Mouse (Mus musculus): ENCODE results near the gene Sipa1l2.

Gene Sipa1l2

GRCm38 (mm10) chr8:125570835-125571465 is 1.3 kb upstream of the Sipa1l2 start:
- Histone ChIP-seq H3K9me3 (ENCODE audit: low read length) (no peaks in the 10 kb centered on the region), H3K27me3 (ENCODE audit: insufficient read depth, low read length) (peaks cover 11% of the 10 kb centered on the region; the same call in 1 of the 2 replicates)
- TF ChIP-seq CTCF (conservative IDR thresholded peaks at IDR 0.05; ENCODE audit: low read length) (peak; percentile 76), NANOG (IDR thresholded peaks at IDR 0.05; ENCODE audit: borderline replicate concordance, low read length) (no peak), POU5F1 (IDR thresholded peaks at IDR 0.05; ENCODE audit: borderline replicate concordance, low read length) (no peak)

GRCm38 (mm10) chr8:125570389-125570788 is 781 bp upstream of the Sipa1l2 start:
- H3K27me3 ChIP-seq (ENCODE audit: insufficient read depth, low read length): peaks cover 11% of the 10 kb centered on the region; the same call in 1 of the 2 replicates
- H3K4me3 ChIP-seq (replicated peaks; ENCODE audit: low read length): peak overlapping the region; percentile 82
- no peaks in the 10 kb centered on the region for H3K9me3 ChIP-seq (ENCODE audit: low read length)
- no peaks in the 10 kb centered on the region for H3K36me3 ChIP-seq (ENCODE audit: insufficient read depth, low read length)
- TF ChIP-seq POU5F1 (IDR thresholded peaks at IDR 0.05; ENCODE audit: borderline replicate concordance, low read length): no peak
- TF ChIP-seq CTCF (conservative IDR thresholded peaks at IDR 0.05; ENCODE audit: low read length): no peak
- TF ChIP-seq NANOG (IDR thresholded peaks at IDR 0.05; ENCODE audit: borderline replicate concordance, low read length): no peak
- H3K4me1 ChIP-seq (replicated peaks; ENCODE audit: low read depth, low read length): peaks cover 36% of the 10 kb centered on the region

More at GRCm38 (mm10) chr8:125570835-125571465, 1.3 kb upstream of the Sipa1l2 start:
- no peaks in the 10 kb centered on the region for H3K36me3 ChIP-seq (ENCODE audit: insufficient read depth, low read length)
- peaks cover 36% of the 10 kb centered on the region for H3K4me1 ChIP-seq (replicated peaks; ENCODE audit: low read depth, low read length)
- H3K4me3 ChIP-seq (replicated peaks; ENCODE audit: low read length): peak overlapping the region; percentile 82

GRCm38 (mm10) chr8:125568851-125569532 is 616 bp downstream of the Sipa1l2 start:
- H3K27me3 ChIP-seq (ENCODE audit: insufficient read depth, low read length): peaks cover 9% of the 10 kb centered on the region; the same call in 1 of the 2 replicates
- TF ChIP-seq CTCF (conservative IDR thresholded peaks at IDR 0.05; ENCODE audit: low read length): peak; percentile 21; the same call in 1 of the 2 replicates
- no peak for TF ChIP-seq POU5F1 (IDR thresholded peaks at IDR 0.05; ENCODE audit: borderline replicate concordance, low read length)
- no peak for TF ChIP-seq NANOG (IDR thresholded peaks at IDR 0.05; ENCODE audit: borderline replicate concordance, low read length)
- H3K9me3 ChIP-seq (ENCODE audit: low read length): no peaks in the 10 kb centered on the region
- H3K4me1 ChIP-seq (replicated peaks; ENCODE audit: low read depth, low read length): peaks cover 38% of the 10 kb centered on the region
- H3K36me3 ChIP-seq (ENCODE audit: insufficient read depth, low read length): no peaks in the 10 kb centered on the region
- peak overlapping the region; percentile 90 for H3K4me3 ChIP-seq (replicated peaks; ENCODE audit: low read length)

GRCm38 (mm10) chr8:125568421-125568850 is 1.2 kb downstream of the Sipa1l2 start:
- Histone ChIP-seq H3K27me3 (ENCODE audit: insufficient read depth, low read length) (peaks cover 9% of the 10 kb centered on the region; the same call in 1 of the 2 replicates), H3K4me1 (replicated peaks; ENCODE audit: low read depth, low read length) (peaks cover 39% of the 10 kb centered on the region), H3K9me3 (ENCODE audit: low read length) (no peaks in the 10 kb centered on the region), H3K4me3 (replicated peaks; ENCODE audit: low read length) (peak overlapping the region; percentile 90), H3K36me3 (ENCODE audit: insufficient read depth, low read length) (no peaks in the 10 kb centered on the region)
- TF ChIP-seq POU5F1 (IDR thresholded peaks at IDR 0.05; ENCODE audit: borderline replicate concordance, low read length) (no peak), CTCF (conservative IDR thresholded peaks at IDR 0.05; ENCODE audit: low read length) (no peak), NANOG (IDR thresholded peaks at IDR 0.05; ENCODE audit: borderline replicate concordance, low read length) (no peak)

- peaks cover 9% of the 10 kb centered on the region; the same call in 1 of the 2 replicates for H3K27me3 ChIP-seq (ENCODE audit: insufficient read depth, low read length)
- TF ChIP-seq NANOG (IDR thresholded peaks at IDR 0.05; ENCODE audit: borderline replicate concordance, low read length): no peak
- no peaks in the 10 kb centered on the region for H3K36me3 ChIP-seq (ENCODE audit: insufficient read depth, low read length)
- H3K4me3 ChIP-seq (replicated peaks; ENCODE audit: low read length): no peak overlapping the region
- H3K9me3 ChIP-seq (ENCODE audit: low read length): no peaks in the 10 kb centered on the region
- peaks cover 48% of the 10 kb centered on the region for H3K4me1 ChIP-seq (replicated peaks; ENCODE audit: low read depth, low read length)
Measured at GRCm38 (mm10) chr8:125567569-125567968, 2.0 kb downstream of the Sipa1l2 start.

- TF ChIP-seq NANOG (IDR thresholded peaks at IDR 0.05; ENCODE audit: borderline replicate concordance, low read length) (no peak), CTCF (conservative IDR thresholded peaks at IDR 0.05; ENCODE audit: low read length) (no peak), POU5F1 (IDR thresholded peaks at IDR 0.05; ENCODE audit: borderline replicate concordance, low read length) (no peak)
- Histone ChIP-seq H3K4me3 (replicated peaks; ENCODE audit: low read length) (no peak overlapping the region), H3K4me1 (replicated peaks; ENCODE audit: low read depth, low read length) (peaks cover 63% of the 10 kb centered on the region), H3K9me3 (ENCODE audit: low read length) (no peaks in the 10 kb centered on the region), H3K36me3 (ENCODE audit: insufficient read depth, low read length) (0 out of 2 replicates have a peak, but pooled peaks cover 3% of the 10 kb centered on the region), H3K27me3 (ENCODE audit: insufficient read depth, low read length) (no peaks in the 10 kb centered on the region)
Measured at GRCm38 (mm10) chr8:125562878-125563277, 6.7 kb downstream of the Sipa1l2 start.

GRCm38 (mm10) chr8:125560825-125561490 is 8.7 kb downstream of the Sipa1l2 start:
- no peak overlapping the region for H3K4me3 ChIP-seq (replicated peaks; ENCODE audit: low read length)
- no peaks in the 10 kb centered on the region for H3K9me3 ChIP-seq (ENCODE audit: low read length)
- H3K4me1 ChIP-seq (replicated peaks; ENCODE audit: low read depth, low read length): peaks cover 75% of the 10 kb centered on the region
- TF ChIP-seq CTCF (conservative IDR thresholded peaks at IDR 0.05; ENCODE audit: low read length): no peak
- no peak for TF ChIP-seq NANOG (IDR thresholded peaks at IDR 0.05; ENCODE audit: borderline replicate concordance, low read length)
- TF ChIP-seq POU5F1 (IDR thresholded peaks at IDR 0.05; ENCODE audit: borderline replicate concordance, low read length): no peak
- H3K27me3 ChIP-seq (ENCODE audit: insufficient read depth, low read length): no peaks in the 10 kb centered on the region
- H3K36me3 ChIP-seq (ENCODE audit: insufficient read depth, low read length): 0 out of 2 replicates have a peak, but pooled peaks cover 8% of the 10 kb centered on the region

- 0 out of 2 replicates have a peak, but pooled peaks cover 9% of the 10 kb centered on the region for H3K36me3 ChIP-seq (ENCODE audit: insufficient read depth, low read length)
- H3K4me3 ChIP-seq (replicated peaks; ENCODE audit: low read length): no peak overlapping the region
- TF ChIP-seq POU5F1 (IDR thresholded peaks at IDR 0.05; ENCODE audit: borderline replicate concordance, low read length) (no peak), CTCF (conservative IDR thresholded peaks at IDR 0.05; ENCODE audit: low read length) (no peak), NANOG (IDR thresholded peaks at IDR 0.05; ENCODE audit: borderline replicate concordance, low read length) (no peak)
- H3K4me1 ChIP-seq (replicated peaks; ENCODE audit: low read depth, low read length): peaks cover 88% of the 10 kb centered on the region
- no peaks in the 10 kb centered on the region for H3K9me3 ChIP-seq (ENCODE audit: low read length)
- no peaks in the 10 kb centered on the region for H3K27me3 ChIP-seq (ENCODE audit: insufficient read depth, low read length)
Measured at GRCm38 (mm10) chr8:125559066-125559653, 10.4 kb downstream of the Sipa1l2 start.
